Mouse (Mus musculus): ENCODE results near the gene Itsn1. TPM values are rescaled to one million over a fixed set of nuclear protein-coding genes. Genes with fewer than 3 reads are reported as not detected.
A peak's percentile ranks its signal among the peaks of the same experiment; 100 is the strongest.

Gene Itsn1
- total RNA-seq, 2 experiments from 2014 or later: 145 to 159 TPM

- no peak for DNase-seq (ENCODE audit: low spot score in 2 of 2)
These were observed 36.7 kb downstream of the Itsn1 start for GRCm38 (mm10) chr16:91765816-91766210.

- DNase-seq (ENCODE audit: low spot score in 2 of 2): no peak
These were observed 38.2 kb downstream of the Itsn1 start for GRCm38 (mm10) chr16:91767165-91767701.

- DNase-seq (ENCODE audit: low spot score in 2 of 2): no peak
These were observed 39.5 kb downstream of the Itsn1 start for GRCm38 (mm10) chr16:91768586-91768985.

- no peak for DNase-seq (ENCODE audit: low spot score in 2 of 2)
These were observed 40.8 kb downstream of the Itsn1 start for GRCm38 (mm10) chr16:91769911-91770310.

GRCm38 (mm10) chr16:91770662-91771061 lies 41.6 kb downstream of the Itsn1 start:
- no peak for DNase-seq (ENCODE audit: low spot score in 2 of 2)

GRCm38 (mm10) chr16:91771334-91771733 lies 42.3 kb downstream of the Itsn1 start:
- DNase-seq (ENCODE audit: low spot score in 2 of 2): no peak

GRCm38 (mm10) chr16:91772586-91772985 lies 43.5 kb downstream of the Itsn1 start:
- no peak for DNase-seq (ENCODE audit: low spot score in 2 of 2)

GRCm38 (mm10) chr16:91779576-91779975 lies 50.5 kb downstream of the Itsn1 start:
- no peak for DNase-seq (ENCODE audit: low spot score in 2 of 2)

- no peak for DNase-seq (ENCODE audit: low spot score in 2 of 2)
These were observed 51.1 kb downstream of the Itsn1 start for GRCm38 (mm10) chr16:91780151-91780550.

- no peak for DNase-seq (ENCODE audit: low spot score in 2 of 2)
These were observed 51.7 kb downstream of the Itsn1 start for GRCm38 (mm10) chr16:91780826-91781225.

GRCm38 (mm10) chr16:91783191-91783590 lies 54.1 kb downstream of the Itsn1 start:
- no peak for DNase-seq (ENCODE audit: low spot score in 2 of 2)

GRCm38 (mm10) chr16:91784298-91784697 lies 55.2 kb downstream of the Itsn1 start:
- DNase-seq (ENCODE audit: low spot score in 2 of 2): no peak

GRCm38 (mm10) chr16:91786425-91786824 lies 57.3 kb downstream of the Itsn1 start:
- DNase-seq (ENCODE audit: low spot score in 2 of 2): peak; percentile 50 to 57

- no peak for DNase-seq (ENCODE audit: low spot score in 2 of 2)
These were observed 60.6 kb downstream of the Itsn1 start for GRCm38 (mm10) chr16:91789728-91790127.

GRCm38 (mm10) chr16:91792477-91793196 lies 63.6 kb downstream of the Itsn1 start:
- no peak for DNase-seq (ENCODE audit: low spot score in 2 of 2)

- DNase-seq (ENCODE audit: low spot score in 2 of 2): no peak
These were observed 64.6 kb downstream of the Itsn1 start for GRCm38 (mm10) chr16:91793507-91794278.

GRCm38 (mm10) chr16:91794306-91794705 lies 65.2 kb downstream of the Itsn1 start:
- no peak for DNase-seq (ENCODE audit: low spot score in 2 of 2)

- no peak for DNase-seq (ENCODE audit: low spot score in 2 of 2)
These were observed 66.0 kb downstream of the Itsn1 start for GRCm38 (mm10) chr16:91795044-91795443.

GRCm38 (mm10) chr16:91795606-91796005 lies 66.5 kb downstream of the Itsn1 start:
- no peak for DNase-seq (ENCODE audit: low spot score in 2 of 2)

GRCm38 (mm10) chr16:91801426-91801825 lies 72.3 kb downstream of the Itsn1 start:
- no peak for DNase-seq (ENCODE audit: low spot score in 2 of 2)

GRCm38 (mm10) chr16:91802461-91803062 lies 73.5 kb downstream of the Itsn1 start:
- DNase-seq (ENCODE audit: low spot score in 2 of 2): no peak

- no peak for DNase-seq (ENCODE audit: low spot score in 2 of 2)
These were observed 75.3 kb downstream of the Itsn1 start for GRCm38 (mm10) chr16:91804418-91804817.

Measured in layer of hippocampus, postnatal 10 days (tissue).